Mouse (Mus musculus): ENCODE data around the gene Cilp.

Cilp gene

DNA sequence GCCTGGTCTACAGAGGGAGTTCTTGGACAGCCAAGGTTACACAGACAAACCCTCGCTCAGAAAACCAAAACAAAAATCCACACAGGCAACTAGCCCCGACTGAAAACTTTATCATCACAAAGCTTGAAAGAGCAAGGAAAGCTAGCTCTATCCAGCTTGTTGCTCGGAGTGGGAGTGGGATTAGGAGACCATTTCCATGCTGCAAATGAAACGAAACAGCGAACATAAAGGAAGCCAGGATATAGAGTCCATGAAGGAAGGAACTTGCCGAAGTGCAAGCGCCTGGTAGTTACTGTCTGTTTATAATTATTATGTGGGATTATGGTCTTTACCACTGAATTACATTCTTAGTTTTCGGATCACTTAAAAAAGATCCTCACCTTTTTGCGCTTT is 28.6 kb downstream of the Cilp start:
- no peak for DNase-seq (ENCODE audit: extremely low read depth, low read depth, low spot score)

DNA sequence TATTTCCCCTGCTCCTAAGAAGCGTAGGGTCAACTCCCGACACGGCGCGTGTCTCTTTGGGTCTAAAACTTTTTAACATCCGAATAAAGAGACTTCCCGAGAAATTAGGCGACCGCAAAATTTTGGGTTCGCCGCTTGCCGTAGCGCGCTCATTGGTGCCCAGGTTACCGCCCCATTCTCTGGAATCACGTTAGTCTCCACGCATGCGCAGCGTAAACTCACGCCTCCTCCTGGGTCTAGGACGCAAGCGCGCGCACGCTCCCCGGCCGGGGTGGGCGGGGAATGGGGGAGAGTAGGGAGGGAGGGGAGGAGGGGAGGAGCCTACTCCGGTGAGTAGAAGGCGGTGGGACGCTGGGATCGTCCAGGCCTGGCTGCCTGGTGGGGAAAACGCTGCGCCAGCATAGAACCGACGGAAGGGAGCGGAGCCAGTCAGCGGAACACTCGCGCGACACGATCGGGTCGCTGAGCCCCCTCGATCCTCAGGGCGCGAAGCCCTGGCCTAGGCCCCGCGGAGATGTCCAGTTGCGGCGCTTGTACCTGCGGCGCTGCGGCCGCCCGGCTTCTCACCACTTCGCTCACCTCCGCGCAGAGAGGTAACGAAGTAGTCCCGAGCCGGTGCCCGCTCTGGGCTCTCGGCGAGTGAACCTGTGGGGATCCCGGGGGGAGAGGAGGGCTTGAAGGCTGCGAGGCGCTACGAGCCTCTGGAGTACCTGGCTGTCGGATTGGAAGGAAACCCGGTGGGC is 29.2 kb downstream of the Cilp start, which contains the start of gene Clpx:
TSS of gene Clpx (plus strand) at position 288 of the 743 bp plus-strand sequence.
- peak; percentile 79 for DNase-seq (ENCODE audit: extremely low read depth, low read depth, low spot score)

DNA sequence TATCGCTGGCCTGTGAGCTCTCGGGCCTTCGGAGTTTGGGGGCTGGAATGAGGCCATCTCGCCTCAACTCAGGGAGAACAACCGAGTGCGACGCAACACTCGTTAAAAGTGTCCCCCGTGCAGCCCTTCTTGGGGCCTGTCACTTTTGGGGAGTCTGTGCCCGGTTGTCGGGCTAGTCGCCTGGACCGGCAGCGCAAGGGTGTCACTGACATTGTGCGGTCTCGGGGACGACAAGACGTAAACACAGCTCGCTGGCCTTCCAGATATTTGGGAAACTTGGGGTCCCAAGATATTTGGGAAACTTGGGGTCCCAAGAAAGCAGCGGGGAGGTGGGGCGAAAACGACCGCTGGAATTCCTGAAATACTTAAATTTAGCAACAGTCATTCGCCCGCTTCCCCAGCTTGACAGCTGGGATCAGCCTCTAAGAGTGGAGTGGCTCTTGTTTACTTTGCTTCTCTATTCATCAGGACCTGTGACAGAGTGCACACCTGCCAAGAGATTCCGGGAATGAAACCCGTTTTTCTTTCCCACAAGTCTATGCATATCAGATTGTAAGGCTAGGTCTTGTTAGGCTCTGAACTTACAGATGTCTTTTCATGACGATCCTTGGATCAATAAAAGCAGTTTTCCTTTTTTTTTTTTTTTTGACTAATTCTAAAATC is 29.9 kb downstream of the Cilp start:
- DNase-seq (ENCODE audit: extremely low read depth, low read depth, low spot score), result no peak

- DNase-seq (ENCODE audit: extremely low read depth, low read depth, low spot score), result no peak
Observed at GRCm38 (mm10) chr9:65297056-65297455, 32.1 kb downstream of the Cilp start.

GRCm38 (mm10) chr9:65298761-65299160 is 33.8 kb downstream of the Cilp start:
- DNase-seq (ENCODE audit: extremely low read depth, low read depth, low spot score), result no peak

DNA sequence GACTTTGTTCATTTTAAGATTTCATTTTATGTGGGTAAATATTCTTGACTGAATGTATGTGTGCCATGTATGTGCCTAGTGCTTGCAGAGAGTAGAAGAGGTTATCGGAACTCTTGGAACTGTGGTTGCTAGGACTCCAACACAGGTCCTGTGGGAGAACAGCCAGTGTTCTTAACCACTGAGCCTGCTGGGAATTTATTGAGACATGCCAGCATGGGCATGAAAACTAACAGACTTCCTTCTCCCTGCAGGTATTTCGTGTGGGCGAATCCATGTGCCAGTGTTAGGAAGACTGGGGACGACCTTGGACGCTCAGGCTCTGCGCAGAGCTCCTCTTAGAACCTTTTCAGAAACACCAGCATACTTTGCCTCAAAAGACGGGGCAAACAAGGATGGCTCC is 34.7 kb downstream of the Cilp start:
- peak; percentile 89 for DNase-seq (ENCODE audit: extremely low read depth, low read depth, low spot score)

DNA sequence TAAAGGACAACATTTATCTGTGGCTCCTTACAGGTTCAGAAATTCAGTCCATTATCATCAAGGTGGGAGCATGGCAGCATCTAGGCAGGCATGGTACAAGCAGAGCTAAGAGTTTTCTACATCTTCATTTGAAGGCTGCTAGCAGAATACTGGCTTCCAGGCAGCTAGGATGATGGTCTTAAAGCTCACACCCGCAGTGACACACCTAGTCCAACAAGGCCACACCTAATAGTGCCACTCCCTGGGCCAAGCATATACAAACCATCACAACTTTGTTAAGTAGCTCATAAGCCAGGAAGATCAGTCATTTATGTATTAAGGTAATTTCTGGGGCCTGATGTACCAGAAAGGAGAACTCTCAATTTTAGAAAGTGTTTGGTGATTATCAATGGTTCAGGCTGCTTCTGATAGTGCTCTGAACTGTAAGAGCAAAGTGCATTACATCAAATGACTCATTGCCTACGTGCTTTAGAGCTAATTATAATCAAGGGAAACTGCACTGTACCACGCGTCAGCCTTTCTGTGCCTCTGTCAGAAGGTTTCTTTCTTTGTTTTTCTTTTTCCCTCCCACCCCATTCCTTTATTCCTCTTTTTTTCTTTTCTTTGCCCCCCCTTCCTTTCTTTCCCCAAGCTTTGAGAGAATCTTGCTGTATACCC is 37.5 kb downstream of the Cilp start:
- no peak for DNase-seq (ENCODE audit: extremely low read depth, low read depth, low spot score)

DNA sequence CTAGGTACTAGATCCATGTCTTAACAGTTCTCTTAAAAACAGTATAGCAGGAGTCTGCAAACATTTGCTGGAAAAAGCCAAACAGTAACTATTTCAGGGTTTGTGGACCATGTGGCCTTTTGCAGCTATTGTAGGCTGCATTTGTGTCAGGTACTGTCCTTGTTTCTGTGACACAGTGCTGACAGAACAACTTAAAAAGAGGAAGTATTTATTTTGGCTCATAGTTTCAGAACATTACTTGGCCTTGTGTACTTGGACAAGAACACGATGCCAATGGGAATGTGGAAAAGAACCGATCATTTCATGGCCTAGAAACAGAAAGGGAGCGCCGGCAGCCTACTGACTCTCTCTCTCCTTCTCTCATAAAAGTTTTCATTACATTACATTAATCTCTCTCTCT is 38.6 kb downstream of the Cilp start:
- DNase-seq (ENCODE audit: extremely low read depth, low read depth, low spot score), result no peak

DNA sequence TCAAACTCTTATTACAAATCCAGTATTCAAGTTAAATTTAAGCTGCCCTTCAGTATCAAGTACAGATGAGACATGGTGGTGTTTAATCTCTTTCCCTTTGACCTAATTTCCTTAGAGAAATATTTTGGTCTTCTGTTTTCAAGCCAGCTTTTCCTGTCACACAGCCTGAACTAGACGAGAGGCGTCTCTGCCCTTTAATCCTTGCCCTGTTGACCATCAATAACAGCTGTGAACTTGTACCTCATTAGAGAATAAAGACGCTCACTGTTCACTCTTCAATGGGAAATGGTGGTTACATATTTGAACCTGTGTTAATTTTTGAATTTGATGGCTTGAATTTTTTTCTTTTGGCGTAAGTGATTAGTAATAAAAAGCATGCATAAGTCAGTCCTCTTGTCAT is 39.3 kb downstream of the Cilp start:
- DNase-seq (ENCODE audit: extremely low read depth, low read depth, low spot score), result no peak

DNA sequence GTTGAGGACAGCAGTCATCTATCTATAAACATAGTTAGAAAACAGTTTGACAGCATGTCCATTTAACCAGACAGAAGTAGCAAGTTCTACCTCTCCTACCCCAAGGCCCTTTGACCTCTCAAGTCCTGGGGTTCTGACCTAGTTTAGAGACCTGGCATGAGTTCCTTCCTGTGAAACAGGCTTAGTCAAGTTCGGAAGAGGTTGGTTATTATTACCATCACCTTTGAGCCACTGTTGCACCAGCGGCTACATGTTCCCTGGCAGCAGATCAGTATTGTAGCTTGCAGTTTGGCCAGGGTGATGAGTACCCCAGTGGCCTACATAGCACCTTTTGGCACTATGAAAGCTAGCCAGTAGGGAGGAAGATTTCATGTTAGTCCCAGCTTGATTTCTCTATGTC is 41.7 kb downstream of the Cilp start:
- DNase-seq (ENCODE audit: extremely low read depth, low read depth, low spot score), result peak; percentile 87

GRCm38 (mm10) chr9:65308011-65308410 is 43.0 kb downstream of the Cilp start:
- DNase-seq (ENCODE audit: extremely low read depth, low read depth, low spot score), result no peak

DNA sequence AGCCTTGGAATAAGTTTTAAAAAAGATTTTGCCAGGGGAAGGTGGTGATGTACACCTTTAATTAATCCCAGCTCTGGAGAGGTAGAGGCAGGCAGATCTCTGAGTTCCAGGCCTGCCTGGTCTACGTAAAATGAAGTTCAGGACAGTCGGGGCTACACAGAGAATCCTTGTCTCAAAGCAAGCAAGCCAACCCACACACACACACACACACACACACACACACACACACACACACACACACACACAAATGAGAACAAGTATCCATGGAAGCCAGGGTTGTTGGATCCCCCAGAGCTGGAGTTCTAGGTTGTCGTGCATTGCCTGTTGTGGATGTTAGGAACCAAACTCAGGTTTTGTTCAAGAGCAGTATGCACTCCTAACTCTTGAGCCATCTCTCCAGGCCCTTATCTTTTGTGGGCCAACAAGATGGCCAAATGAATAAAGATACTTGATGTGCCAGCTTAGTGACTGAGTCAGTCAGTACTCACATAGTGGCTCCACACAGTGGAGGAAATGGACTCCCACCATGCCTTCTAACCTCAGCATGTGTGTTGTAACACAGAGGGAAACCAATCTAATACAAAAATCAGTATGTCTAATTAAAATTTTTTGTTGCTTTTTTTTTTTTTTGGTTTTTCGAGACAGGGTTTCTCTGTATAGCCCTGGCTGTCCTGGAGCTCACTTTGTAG is 47.8 kb downstream of the Cilp start:
- DNase-seq (ENCODE audit: extremely low read depth, low read depth, low spot score), result no peak

GRCm38 (mm10) chr9:65313846-65314245 is 48.9 kb downstream of the Cilp start:
- no peak for DNase-seq (ENCODE audit: extremely low read depth, low read depth, low spot score)

DNA sequence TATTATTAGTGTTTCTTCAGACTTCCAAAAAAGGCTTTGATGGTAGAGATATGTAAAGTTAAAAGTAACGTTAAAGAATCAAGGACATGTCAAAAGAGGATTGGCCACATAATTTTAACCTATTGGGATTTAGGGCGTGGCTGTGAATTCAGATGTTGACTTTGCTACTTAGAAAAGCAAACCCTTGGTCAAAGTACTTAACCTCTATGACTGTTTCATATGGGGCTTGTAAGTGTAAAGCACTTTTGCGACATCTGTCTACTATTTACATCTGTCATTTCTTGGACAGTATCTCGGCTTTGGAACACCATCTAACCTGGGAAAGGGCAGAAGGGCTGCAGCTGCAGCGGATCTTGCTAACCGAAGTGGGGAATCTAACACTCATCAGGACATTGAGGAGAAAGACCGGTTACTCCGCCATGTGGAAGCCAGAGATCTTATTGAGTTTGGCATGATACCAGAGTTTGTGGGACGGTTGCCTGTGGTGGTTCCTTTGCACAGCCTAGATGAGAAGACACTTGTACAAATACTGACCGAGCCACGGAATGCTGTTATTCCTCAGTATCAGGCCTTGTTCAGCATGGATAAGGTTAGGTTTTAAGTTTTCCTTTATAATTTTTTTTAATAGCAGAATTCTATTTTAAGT is 57.4 kb downstream of the Cilp start:
- DNase-seq (ENCODE audit: extremely low read depth, low read depth, low spot score), result no peak

GRCm38 (mm10) chr9:65325971-65326370 is 61.0 kb downstream of the Cilp start:
- DNase-seq (ENCODE audit: extremely low read depth, low read depth, low spot score), result no peak

DNA sequence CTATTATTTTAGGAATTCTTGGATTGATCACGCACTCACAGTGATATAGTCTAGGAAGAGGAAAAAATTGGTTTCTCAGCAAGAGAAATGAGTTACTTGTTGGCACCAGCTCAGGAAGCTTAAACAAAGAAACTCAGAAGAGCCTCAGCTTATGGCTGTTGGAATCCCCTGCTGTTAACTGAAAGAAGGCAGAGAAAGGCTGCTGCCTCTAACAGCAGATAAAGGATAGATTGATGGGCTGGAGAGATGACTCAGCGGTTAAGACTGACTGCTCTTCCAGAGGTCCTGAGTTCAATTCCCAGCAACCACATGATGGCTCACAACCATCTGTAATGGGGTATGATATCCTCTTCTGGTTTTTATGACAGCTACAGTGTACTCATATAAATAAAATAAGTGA is 62.4 kb downstream of the Cilp start:
- no peak for DNase-seq (ENCODE audit: extremely low read depth, low read depth, low spot score)
